Mouse (Mus musculus): ENCODE data around the gene Ube2n. TPM values are rescaled to one million over a fixed set of nuclear protein-coding genes. Genes with fewer than 3 reads are reported as not detected.
A peak's percentile ranks its signal among the peaks of the same experiment; 100 is the strongest.

Ube2n gene
- polyA plus RNA-seq, 1 experiment from 2014 or later: 444 TPM

GRCm38 (mm10) chr10:95513768-95514556 lies 983 bp upstream of the Ube2n start:
- H3K4me2 ChIP-seq (ENCODE audit: low read length): peak overlapping the region; percentile 53
- 32% methylated on average over 15 of the region's 15 CpGs for WGBS
- peak overlapping the region; percentile 95 for H3K27ac ChIP-seq (ENCODE audit: low read depth, low read length)
- peak overlapping the region; percentile 97 for H3K9ac ChIP-seq (ENCODE audit: low read length)
- DNase-seq (ENCODE audit: low spot score) (peak; percentile 44), ATAC-seq (peak; percentile 5)
- H3K36me3 ChIP-seq (ENCODE audit: control insufficient read depth, insufficient read depth, low read length): no peaks in the 10 kb centered on the region
- no peaks in the 10 kb centered on the region for H3K27me3 ChIP-seq (replicated peaks; ENCODE audit: control insufficient read depth, insufficient read depth, low read length)
- H3K4me3 ChIP-seq (ENCODE audit: low read depth, low read length): peak overlapping the region; percentile 97
- no peaks in the 10 kb centered on the region for H3K9me3 ChIP-seq (replicated peaks; ENCODE audit: control insufficient read depth, low read length)
- H3K4me1 ChIP-seq (ENCODE audit: control insufficient read depth, insufficient read depth, low read length): peaks cover 9% of the 10 kb centered on the region

- H3K4me1 ChIP-seq (ENCODE audit: control insufficient read depth, insufficient read depth, low read length): peaks cover 9% of the 10 kb centered on the region
- H3K9me3 ChIP-seq (replicated peaks; ENCODE audit: control insufficient read depth, low read length): no peaks in the 10 kb centered on the region
- peak overlapping the region; percentile 83 for H3K4me2 ChIP-seq (ENCODE audit: low read length)
- peak overlapping the region; percentile 97 for H3K9ac ChIP-seq (ENCODE audit: low read length)
- 1% methylated on average over 34 of the region's 80 CpGs for WGBS
- ATAC-seq: peak; percentile 69
- H3K4me3 ChIP-seq (ENCODE audit: low read depth, low read length): peak overlapping the region; percentile 97
- no peaks in the 10 kb centered on the region for H3K27me3 ChIP-seq (replicated peaks; ENCODE audit: control insufficient read depth, insufficient read depth, low read length)
- H3K36me3 ChIP-seq (ENCODE audit: control insufficient read depth, insufficient read depth, low read length): no peaks in the 10 kb centered on the region; the same call in 1 of the 2 replicates
- no peak for DNase-seq (ENCODE audit: low spot score)
- peak overlapping the region; percentile 95 for H3K27ac ChIP-seq (ENCODE audit: low read depth, low read length)
Observed at GRCm38 (mm10) chr10:95515293-95515931, 467 bp downstream of the Ube2n start.

- no peak for DNase-seq (ENCODE audit: low spot score)
- H3K9me3 ChIP-seq (replicated peaks; ENCODE audit: control insufficient read depth, low read length): no peaks in the 10 kb centered on the region
- H3K9ac ChIP-seq (ENCODE audit: low read length): no peak overlapping the region
- no peak for ATAC-seq
- no peaks in the 10 kb centered on the region; the same call in 1 of the 2 replicates for H3K36me3 ChIP-seq (ENCODE audit: control insufficient read depth, insufficient read depth, low read length)
- no peak overlapping the region for H3K4me3 ChIP-seq (ENCODE audit: low read depth, low read length)
- H3K27me3 ChIP-seq (replicated peaks; ENCODE audit: control insufficient read depth, insufficient read depth, low read length): no peaks in the 10 kb centered on the region
- H3K4me1 ChIP-seq (ENCODE audit: control insufficient read depth, insufficient read depth, low read length): peaks cover 9% of the 10 kb centered on the region
- WGBS: 95% methylated on average over 6 of the region's 6 CpGs
- no peak overlapping the region for H3K4me2 ChIP-seq (ENCODE audit: low read length)
- H3K27ac ChIP-seq (ENCODE audit: low read depth, low read length): no peak overlapping the region
Observed at GRCm38 (mm10) chr10:95517656-95518055, 2.7 kb downstream of the Ube2n start.

GRCm38 (mm10) chr10:95525037-95525675 lies 10.2 kb downstream of the Ube2n start:
- no peak overlapping the region for H3K27ac ChIP-seq (ENCODE audit: low read depth, low read length)
- H3K9ac ChIP-seq (ENCODE audit: low read length): no peak overlapping the region
- H3K4me1 ChIP-seq (ENCODE audit: control insufficient read depth, insufficient read depth, low read length): 0 out of 2 replicates have a peak, but pooled peaks cover 2% of the 10 kb centered on the region
- ATAC-seq: no peak
- no peaks in the 10 kb centered on the region for H3K27me3 ChIP-seq (replicated peaks; ENCODE audit: control insufficient read depth, insufficient read depth, low read length)
- H3K4me2 ChIP-seq (ENCODE audit: low read length): no peak overlapping the region
- no peaks in the 10 kb centered on the region for H3K36me3 ChIP-seq (ENCODE audit: control insufficient read depth, insufficient read depth, low read length)
- no peak for DNase-seq (ENCODE audit: low spot score)
- no peak overlapping the region for H3K4me3 ChIP-seq (ENCODE audit: low read depth, low read length)
- 90% methylated on average over 6 of the region's 6 CpGs for WGBS
- no peaks in the 10 kb centered on the region for H3K9me3 ChIP-seq (replicated peaks; ENCODE audit: control insufficient read depth, low read length)

- WGBS: 94% methylated on average over 5 of the region's 5 CpGs
- no peak for DNase-seq (ENCODE audit: low spot score)
- Histone ChIP-seq H3K27ac (ENCODE audit: low read depth, low read length) (no peak overlapping the region), H3K4me3 (ENCODE audit: low read depth, low read length) (no peak overlapping the region), H3K9me3 (replicated peaks; ENCODE audit: control insufficient read depth, low read length) (no peaks in the 10 kb centered on the region), H3K4me2 (ENCODE audit: low read length) (no peak overlapping the region), H3K27me3 (replicated peaks; ENCODE audit: control insufficient read depth, insufficient read depth, low read length) (no peaks in the 10 kb centered on the region), H3K4me1 (ENCODE audit: control insufficient read depth, insufficient read depth, low read length) (0 out of 2 replicates have a peak, but pooled peaks cover 2% of the 10 kb centered on the region), H3K36me3 (ENCODE audit: control insufficient read depth, insufficient read depth, low read length) (no peaks in the 10 kb centered on the region), H3K9ac (ENCODE audit: low read length) (no peak overlapping the region)
- ATAC-seq: no peak
Observed at GRCm38 (mm10) chr10:95525871-95526270, 10.9 kb downstream of the Ube2n start.

GRCm38 (mm10) chr10:95526495-95527122 lies 11.7 kb downstream of the Ube2n start:
- H3K4me2 ChIP-seq (ENCODE audit: low read length): no peak overlapping the region
- DNase-seq (ENCODE audit: low spot score) (no peak), ATAC-seq (no peak)
- WGBS: 63% methylated on average over 5 of the region's 5 CpGs
- H3K36me3 ChIP-seq (ENCODE audit: control insufficient read depth, insufficient read depth, low read length): no peaks in the 10 kb centered on the region
- no peak overlapping the region for H3K9ac ChIP-seq (ENCODE audit: low read length)
- no peaks in the 10 kb centered on the region for H3K27me3 ChIP-seq (replicated peaks; ENCODE audit: control insufficient read depth, insufficient read depth, low read length)
- H3K4me3 ChIP-seq (ENCODE audit: low read depth, low read length): no peak overlapping the region
- H3K27ac ChIP-seq (ENCODE audit: low read depth, low read length): no peak overlapping the region
- H3K4me1 ChIP-seq (ENCODE audit: control insufficient read depth, insufficient read depth, low read length): 0 out of 2 replicates have a peak, but pooled peaks cover 2% of the 10 kb centered on the region
- no peaks in the 10 kb centered on the region for H3K9me3 ChIP-seq (replicated peaks; ENCODE audit: control insufficient read depth, low read length)

GRCm38 (mm10) chr10:95530551-95531121 lies 15.7 kb downstream of the Ube2n start:
- H3K36me3 ChIP-seq (ENCODE audit: control insufficient read depth, insufficient read depth, low read length): no peaks in the 10 kb centered on the region
- H3K27me3 ChIP-seq (replicated peaks; ENCODE audit: control insufficient read depth, insufficient read depth, low read length): no peaks in the 10 kb centered on the region
- H3K4me2 ChIP-seq (ENCODE audit: low read length): no peak overlapping the region
- H3K27ac ChIP-seq (ENCODE audit: low read depth, low read length): no peak overlapping the region
- no peak for DNase-seq (ENCODE audit: low spot score)
- H3K4me1 ChIP-seq (ENCODE audit: control insufficient read depth, insufficient read depth, low read length): 0 out of 2 replicates have a peak, but pooled peaks cover 2% of the 10 kb centered on the region
- no peak for ATAC-seq
- 33% methylated on average over 2 of the region's 2 CpGs for WGBS
- H3K9ac ChIP-seq (ENCODE audit: low read length): no peak overlapping the region
- no peaks in the 10 kb centered on the region for H3K9me3 ChIP-seq (replicated peaks; ENCODE audit: control insufficient read depth, low read length)
- no peak overlapping the region for H3K4me3 ChIP-seq (ENCODE audit: low read depth, low read length)

- Histone ChIP-seq H3K4me2 (ENCODE audit: low read length) (no peak overlapping the region), H3K9ac (ENCODE audit: low read length) (no peak overlapping the region), H3K36me3 (ENCODE audit: control insufficient read depth, insufficient read depth, low read length) (no peaks in the 10 kb centered on the region), H3K27ac (ENCODE audit: low read depth, low read length) (no peak overlapping the region), H3K4me1 (ENCODE audit: control insufficient read depth, insufficient read depth, low read length) (0 out of 2 replicates have a peak, but pooled peaks cover 2% of the 10 kb centered on the region), H3K4me3 (ENCODE audit: low read depth, low read length) (no peak overlapping the region), H3K9me3 (replicated peaks; ENCODE audit: control insufficient read depth, low read length) (no peaks in the 10 kb centered on the region), H3K27me3 (replicated peaks; ENCODE audit: control insufficient read depth, insufficient read depth, low read length) (no peaks in the 10 kb centered on the region)
- ATAC-seq (no peak), DNase-seq (ENCODE audit: low spot score) (no peak)
- 96% methylated on average over 5 of the region's 5 CpGs for WGBS
Observed at GRCm38 (mm10) chr10:95532916-95533315, 18.0 kb downstream of the Ube2n start.

Measured in forebrain, embryonic 14.5 days (tissue).